Mouse (Mus musculus) embryo, embryonic 10 days (tissue): ENCODE results near the gene Mmp28.

Experiments
- DNase-seq: peaks from one replicate; pipeline ENCODE4 v3.0.0-alpha.2; 2015; ENCODE audit warnings: low spot score

The Mmp28 gene

GRCm38 (mm10) chr11:83409087-83409754 is 53.6 kb downstream of the Mmp28 start, which contains the start of gene Rasl10b:
Gene Rasl10b, plus strand, starts transcription at chr11:83409137.
- DNase-seq = peak; percentile 68

GRCm38 (mm10) chr11:83408242-83408641 is 54.6 kb downstream of the Mmp28 start:
- no peak for DNase-seq

- no peak for DNase-seq
Observed at GRCm38 (mm10) chr11:83406391-83406790, 56.5 kb downstream of the Mmp28 start.

GRCm38 (mm10) chr11:83403787-83404186 is 59.1 kb downstream of the Mmp28 start:
- DNase-seq = no peak

- no peak for DNase-seq
Observed at GRCm38 (mm10) chr11:83398724-83399123, 64.1 kb downstream of the Mmp28 start.

GRCm38 (mm10) chr11:83397626-83398025 is 65.2 kb downstream of the Mmp28 start:
- DNase-seq = no peak

GRCm38 (mm10) chr11:83394802-83395439 is 68.0 kb downstream of the Mmp28 start:
- DNase-seq = no peak

- no peak for DNase-seq
Observed at GRCm38 (mm10) chr11:83393062-83393461, 69.8 kb downstream of the Mmp28 start.
